Mouse (Mus musculus) cerebellum, adult 8-10 months (tissue): ENCODE measurements at regions not wholly inside any gene's neighbourhood (a gene's known extent, or its start where the extent isn't known, plus 50 kb on each side); places are given as distances from the start of the nearest gene placed in this dataset.

Source experiments
- DNase-seq: peaks from one replicate; pipeline ENCODE4 v3.0.0; 2022

DNA sequence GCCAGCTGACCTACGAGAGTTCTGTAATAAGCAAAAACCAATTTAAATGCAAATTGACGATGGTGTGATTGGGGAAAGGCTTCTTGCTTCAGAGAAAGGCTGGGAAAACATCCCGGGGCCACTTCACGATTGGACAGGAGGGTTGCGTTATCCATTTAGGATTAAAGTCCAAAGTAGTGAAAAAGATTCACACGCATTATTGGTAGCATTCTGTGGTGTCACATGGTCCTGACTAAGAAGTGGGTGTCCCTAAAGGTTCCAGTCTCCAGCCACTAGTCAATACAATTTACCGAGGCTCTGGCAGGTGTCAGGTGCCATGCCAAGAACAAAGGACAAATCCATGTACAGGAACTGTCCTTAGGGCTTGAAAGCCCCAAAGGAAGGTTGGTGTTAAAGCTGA lies 86.9 kb upstream of the Cpeb4 start:
- DNase-seq: no peak

DNA sequence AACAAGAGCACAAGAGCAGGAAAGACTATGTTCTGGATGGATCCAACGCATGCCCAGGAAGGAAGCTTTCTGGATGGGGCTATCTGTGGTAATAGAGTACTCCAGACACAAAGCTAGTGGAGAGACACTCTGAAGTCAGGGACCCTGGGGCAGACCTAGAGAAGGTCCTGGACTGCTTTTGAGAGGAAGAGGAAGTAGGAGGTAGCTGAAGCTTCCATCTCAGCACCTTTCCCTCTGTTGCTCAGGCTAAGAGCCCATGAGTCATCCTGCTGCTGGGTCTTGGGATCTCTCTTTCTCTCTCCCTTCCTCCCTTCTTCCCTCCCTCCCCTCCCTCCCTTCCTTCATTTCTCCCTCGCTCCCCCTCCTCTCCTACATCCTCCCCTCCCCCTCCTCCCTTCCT lies 84.6 kb upstream of the Cpeb4 start:
- DNase-seq: no peak

DNA sequence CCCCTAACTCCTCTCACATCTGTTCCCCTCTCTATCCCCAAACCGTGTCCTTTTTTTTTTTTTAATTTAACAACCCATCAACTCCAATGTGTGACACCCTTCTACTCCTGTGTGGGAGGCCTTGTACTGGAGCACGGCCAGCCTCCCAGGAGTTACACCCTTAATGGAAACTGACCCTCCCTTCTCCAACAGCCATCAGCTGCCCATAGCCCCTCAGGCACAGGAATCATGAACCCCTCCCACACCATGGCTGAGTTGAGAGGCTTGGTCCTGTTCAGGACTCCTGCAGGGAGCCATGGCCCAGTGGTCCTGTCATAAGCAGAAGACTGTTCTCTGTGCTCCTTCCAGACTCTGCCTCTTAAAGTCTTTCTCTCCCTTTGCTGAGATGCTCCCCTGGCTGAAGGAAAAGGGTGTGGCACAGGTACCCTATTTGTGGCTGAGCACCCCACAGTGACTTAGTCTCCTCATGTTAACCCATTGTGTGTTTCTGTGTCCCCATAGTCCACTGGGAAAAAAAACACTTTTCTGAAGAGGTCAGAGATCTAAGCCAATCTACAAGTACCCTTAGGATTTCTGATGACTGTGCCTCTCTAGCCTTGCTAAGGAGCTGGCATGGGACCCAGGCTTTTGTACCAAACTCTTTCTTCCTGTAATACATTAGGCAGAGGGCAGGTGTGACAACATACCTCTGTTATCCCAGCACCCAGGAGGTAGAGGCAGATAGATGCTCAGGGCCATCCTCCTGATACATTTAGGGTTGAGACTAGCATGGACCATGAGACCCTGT lies 83.9 kb upstream of the Cpeb4 start:
- no peak for DNase-seq

DNA sequence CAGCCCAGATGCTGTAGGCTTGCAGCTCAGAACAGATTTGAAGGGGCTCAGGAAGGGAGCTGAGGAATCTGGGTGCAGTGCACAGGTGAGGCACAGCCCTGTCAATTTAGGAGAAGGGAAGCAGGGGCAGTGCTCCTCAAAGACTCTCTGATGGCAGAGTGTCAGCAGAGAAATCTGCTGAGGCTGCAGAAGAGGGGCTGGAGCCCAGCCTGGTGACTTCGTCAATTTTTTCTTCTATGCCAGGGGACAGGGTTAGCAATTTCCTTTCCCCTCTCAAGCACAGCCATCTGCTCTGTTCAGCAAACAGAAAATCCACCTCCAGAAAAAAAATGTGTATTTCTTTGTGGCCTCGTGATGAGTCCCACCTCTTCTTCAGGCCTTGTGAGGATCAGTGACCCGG lies 82.0 kb upstream of the Cpeb4 start:
- DNase-seq: peak; percentile 47

DNA sequence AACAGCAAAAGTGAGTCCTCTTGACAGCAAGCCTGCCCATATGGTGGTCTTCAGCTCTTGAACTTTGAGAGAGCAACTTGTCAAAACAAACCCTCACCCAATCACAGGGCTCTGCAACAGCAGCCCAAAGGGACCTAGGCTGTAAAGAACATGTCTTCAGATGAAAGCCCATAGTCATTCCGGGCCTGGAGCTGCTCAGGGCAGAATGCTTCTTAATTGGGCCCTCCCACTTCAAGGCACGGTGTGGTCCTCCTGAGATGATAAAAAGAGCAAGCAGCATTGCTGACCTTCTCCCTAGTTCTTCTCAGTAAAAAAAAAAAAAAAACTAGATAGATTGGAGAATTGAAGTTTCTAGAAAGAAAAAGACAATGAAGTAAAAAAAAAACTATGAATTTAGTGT lies 80.7 kb upstream of the Cpeb4 start:
- no peak for DNase-seq

DNA sequence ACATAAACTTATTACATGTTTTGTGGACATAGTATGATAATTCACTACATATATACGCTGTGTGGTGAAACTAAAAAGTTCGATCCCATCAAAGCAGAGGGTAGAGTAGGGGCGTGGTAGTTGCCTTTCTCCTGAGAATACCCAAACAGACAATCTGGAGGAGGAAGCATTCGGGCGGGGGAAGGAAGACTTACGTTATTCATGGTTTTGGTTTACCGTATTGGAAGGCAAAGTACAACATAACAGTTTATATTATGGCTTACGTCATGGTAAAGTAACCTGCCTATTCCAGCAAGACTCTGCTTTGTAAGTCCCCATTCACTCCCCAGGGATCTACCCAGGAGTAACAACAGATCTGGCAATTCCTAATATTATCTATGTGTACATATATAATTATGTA lies 76.9 kb upstream of the Cpeb4 start:
- no peak for DNase-seq

DNA sequence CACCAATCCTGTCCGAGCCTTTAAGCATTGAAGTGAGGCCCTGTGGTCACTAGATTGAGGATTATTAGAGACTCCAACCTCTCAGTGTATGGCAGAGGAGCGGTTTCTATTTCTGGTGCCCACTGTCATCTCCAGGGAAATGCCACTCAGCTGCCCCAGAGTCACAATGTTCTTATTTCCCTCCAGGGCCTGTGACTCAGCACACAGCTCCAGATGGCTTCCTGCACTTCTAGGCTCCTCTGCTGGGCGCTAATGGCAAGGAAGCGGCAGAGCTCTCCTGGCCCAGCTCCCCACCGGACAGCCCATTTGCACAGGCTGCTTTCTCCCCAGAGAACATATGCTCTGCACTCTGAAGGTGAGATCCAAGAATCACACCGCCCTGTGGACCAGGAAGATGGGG lies 75.8 kb upstream of the Cpeb4 start:
- peak; percentile 87 for DNase-seq

DNA sequence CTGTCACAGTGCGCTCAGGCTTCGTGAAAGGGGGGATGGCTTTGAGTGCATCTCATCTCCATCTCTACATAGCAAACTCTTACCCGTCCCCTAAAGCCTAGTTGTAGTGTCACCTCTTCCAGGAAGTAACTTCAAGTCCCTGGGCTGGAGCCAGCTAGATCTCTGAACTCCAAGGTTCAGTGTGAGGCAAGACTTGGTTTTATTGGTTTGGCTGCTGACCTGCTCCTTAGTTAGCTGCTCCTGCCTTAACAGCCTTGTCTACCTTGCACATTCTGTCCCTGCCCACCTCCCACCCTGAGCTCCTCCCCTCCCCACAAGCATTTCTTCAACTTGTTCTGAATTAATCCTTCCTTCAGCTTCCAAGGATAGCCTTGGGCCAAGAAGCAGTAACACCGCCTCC lies 70.4 kb upstream of the Cpeb4 start:
- no peak for DNase-seq

DNA sequence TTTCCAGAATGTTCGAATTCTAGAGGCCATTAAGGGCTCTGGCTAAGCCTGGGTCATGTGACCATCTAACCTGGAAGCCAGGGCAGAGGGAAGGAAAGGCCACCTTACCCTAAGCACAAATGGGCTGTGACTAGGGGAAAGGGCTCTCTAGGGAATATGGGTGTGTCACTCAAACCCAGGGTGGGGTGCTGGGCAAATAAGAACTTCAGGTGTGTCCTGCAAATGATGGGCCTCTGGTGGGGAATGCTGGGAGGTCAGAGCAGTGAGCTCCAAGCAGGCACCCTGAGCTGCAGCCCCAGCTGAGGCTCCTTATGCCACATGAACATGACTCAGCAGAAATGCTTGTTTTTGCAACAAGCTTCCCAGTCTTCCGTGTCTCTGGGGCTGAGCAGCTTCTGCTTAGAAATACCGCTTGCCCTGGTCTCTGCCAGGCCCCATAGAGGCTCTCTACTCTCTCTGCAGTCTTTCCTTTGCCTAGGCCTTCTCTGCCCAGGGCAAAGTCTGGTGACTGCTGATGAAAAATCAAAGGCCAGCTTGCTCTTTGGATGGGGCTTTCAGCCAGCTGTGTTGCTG lies 68.6 kb upstream of the Cpeb4 start:
- DNase-seq: no peak

DNA sequence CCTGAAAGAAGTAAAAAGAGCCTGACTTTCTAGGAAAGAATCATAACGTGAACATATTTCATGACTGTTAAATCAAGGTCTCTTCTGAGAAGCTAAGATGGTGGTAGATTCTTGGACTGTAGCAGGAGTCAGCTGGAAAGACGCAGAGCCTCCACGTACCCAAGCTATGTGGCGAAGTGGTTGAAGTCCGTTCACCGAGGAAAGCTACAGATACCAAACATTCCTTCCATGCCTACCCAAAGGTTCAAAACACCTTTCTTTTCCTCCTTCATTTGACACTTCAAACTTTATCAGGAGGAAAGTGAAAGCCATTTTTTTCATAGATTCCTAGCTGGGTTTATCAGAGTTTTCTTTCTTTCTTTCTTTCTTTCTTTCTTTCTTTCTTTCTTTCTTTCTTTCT lies 67.5 kb upstream of the Cpeb4 start:
- no peak for DNase-seq

DNA sequence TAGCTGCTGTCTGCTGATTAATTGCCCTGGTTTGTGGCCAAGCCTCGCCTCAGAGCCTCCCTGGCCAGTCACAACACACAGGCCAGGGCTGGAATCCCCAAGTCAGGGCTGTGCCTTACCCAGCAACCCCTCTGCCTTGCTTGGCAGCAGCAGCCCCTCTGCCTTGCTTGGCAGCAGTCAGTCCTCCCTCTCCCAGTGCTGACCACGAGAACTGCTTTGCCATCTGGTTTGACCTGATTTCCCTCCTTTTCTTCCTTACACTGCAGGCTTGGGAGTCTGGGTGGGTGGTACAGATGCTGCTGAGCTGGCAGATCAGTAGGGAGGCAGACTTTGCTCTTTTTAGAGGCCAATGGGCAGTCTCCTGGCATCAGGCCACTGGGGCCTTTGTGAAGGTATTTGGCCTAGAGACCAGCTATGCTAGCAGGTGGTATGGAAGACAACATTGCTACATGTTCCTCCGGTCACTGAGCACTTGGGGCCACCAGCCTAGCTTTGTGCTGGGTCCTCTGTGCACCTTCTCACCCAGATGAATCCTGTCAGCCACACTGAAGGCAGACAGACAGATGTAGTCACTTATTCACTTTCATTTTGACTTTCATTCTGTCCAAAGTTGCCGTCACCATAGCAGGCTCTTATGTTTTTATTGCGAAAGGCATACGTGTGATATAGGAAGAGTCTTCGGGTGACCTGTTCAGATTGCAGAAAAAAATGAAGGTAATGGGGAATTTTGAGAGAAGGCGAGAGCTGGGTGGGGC lies 64.4 kb upstream of the Cpeb4 start:
- DNase-seq: peak; percentile 71

DNA sequence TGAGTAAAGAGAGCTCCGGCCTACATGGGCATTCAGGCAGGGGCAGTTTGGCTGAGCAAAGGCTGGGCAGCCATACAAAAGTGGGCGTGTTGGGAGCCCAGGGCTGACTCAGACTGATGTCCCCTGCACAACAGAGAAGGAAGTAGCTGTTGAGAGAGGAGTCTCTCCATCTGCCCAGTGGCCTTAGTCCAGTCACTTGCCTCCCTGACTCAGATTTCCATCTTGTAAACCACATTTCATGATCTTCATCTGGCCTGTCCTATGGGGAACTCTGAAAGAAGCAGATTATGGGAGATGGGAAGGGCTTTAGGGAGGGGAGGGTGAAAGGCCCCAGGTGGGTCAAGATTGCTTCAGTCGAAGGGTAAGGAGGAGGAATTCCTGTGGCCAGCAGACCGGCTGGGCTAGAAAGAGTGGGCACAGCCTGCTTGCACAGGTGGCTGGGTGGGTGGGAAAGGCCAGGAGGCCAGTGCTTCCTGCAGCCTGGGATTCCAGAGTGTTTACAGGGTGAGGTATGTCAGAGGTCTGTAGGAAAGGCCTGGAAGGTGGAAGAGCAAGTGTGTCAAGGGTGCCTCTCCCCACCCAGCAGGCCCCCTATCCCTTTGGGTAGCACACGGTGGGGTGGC lies 63.7 kb upstream of the Cpeb4 start:
- no peak for DNase-seq

DNA sequence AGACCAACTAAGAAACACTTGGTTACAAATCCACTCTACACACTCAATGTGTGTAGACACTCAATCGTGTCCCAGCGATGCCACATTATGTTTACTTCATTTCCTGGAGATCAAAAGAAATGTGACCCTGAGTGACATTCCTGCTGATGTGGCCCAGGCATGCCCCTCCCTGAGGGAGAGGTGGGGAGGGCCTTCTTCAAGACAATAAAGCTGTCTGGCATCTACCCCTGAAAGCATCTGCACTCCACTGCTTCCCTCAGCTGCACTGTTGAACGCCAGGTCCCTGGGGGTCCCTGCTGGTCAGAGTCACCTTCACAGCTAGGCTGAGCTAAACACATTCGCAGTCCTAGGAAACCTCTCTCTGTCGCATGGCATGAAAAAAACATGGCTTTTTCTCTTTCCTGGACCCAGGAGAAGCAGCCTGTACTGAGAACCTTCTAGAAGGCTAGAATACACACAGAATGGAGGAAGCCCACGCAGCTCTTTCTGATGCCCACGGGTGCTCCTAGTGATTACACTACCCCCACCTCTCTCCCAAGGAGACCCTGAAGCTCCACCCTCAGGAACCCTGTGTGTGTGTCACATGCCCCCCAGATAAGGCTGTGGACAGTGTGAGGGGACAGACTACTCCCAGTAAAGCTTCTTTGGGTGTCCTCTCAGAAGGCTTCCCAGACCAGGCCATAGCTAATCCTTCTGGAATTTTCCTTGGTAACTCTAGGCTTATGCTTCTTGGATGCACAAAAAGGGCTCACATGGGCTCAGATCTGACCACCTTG lies 61.8 kb upstream of the Cpeb4 start:
- no peak for DNase-seq

DNA sequence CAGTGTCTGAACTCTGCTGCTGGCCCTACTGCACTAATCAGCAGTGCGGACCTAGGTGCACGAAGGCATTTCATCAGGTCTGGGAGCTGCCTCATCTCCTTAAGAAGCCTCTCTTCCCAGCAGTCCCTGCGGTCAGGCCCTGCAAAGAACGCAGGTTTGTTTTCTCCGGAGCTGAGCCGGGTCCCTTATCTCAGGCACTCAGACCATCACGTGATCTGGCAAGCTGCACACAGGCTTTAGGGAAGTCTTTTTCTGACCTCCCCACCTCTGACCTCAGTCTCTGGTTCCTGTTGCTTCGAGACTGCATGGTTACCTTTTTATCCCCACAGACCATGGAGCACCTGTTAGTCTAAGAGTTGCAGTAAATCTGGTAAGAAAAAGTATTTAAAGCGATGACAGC lies 59.8 kb upstream of the Cpeb4 start:
- no peak for DNase-seq

DNA sequence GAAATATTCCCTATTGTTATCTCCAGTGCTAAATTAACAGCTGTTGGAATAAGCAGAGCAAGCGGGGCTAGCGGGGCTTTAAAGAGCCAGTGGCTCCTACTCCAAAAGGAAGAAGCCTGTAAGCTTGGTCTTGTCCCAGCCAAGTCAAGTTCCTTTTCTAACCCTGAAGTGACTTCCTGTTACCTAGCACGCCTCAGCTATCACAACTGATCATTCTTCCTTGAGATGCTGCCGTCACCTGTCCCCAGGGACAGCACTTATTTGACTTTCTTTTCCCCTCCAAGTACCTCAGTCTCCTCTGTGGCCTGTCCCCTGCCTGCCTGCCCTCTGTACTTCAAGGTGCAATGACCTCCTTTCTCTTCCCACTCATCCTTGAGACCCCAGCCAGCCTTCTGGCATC lies 57.4 kb upstream of the Cpeb4 start:
- DNase-seq: no peak

DNA sequence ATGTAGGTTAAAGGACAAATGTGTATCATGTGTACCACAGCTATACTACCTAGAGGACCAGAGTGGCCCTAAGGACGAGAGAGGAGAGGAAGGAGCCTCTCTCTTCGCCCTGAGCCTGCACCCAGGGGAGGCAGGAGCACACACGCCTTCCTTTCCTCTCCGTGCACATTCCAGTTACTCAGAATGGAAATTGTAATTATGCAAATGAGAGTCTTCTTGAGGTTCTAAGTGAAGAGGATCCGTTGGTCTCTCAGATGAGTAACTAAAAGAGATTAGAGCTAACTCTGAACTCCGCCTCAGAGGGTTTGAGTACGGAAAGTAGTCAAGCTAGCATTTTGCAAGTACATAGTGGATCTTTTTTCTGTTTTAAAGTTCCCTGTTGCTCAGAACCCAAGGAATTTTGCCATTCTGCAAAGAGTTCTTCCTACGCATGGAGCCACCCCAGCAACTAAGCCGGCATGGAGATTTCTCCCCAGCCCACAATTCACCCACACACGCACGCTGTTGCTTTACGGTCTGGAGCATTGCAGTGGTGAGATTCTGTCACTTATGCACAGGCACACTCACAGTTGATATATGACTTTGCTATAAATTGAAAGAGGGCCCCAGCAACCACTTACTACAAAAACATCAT lies 56.0 kb upstream of the Cpeb4 start:
- no peak for DNase-seq

DNA sequence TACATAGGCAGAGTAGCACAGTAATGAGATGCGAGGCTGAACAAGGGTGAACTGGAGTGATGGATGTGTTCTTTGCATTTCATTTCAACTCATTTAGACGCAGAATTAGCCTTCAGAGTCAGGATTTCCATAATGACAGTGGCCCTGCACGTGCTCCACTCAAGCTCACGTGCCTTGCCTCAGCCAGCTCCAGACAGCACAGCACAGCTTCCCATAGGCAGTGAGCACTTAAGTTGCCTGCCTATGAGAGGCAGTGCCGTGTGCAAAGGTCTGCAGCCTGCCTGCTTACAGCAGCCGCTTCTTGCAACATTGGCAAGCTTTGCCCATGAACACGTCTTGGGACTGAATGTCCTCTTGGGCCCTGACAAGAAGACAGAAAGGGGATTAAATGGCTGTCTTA lies 54.0 kb upstream of the Cpeb4 start:
- no peak for DNase-seq

DNA sequence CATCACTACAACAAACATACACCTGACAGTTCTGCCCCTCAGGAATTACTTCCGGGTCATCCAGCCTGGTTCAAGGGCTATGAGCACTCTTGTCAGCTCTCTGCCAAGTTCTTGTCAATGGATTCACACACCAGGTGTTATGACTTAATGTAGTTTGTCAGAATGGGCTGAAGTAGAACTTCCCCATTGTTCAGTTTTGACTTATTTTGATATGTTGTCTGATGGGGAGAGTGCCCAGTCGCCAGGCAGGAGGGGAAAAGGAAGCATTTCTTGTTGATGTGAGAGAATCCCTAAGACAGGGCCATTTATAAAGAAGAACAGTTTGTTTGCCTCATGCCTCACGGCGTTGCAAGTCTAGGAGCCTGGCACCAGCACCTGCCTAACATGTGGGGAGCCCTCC lies 52.0 kb upstream of the Cpeb4 start:
- no peak for DNase-seq

DNA sequence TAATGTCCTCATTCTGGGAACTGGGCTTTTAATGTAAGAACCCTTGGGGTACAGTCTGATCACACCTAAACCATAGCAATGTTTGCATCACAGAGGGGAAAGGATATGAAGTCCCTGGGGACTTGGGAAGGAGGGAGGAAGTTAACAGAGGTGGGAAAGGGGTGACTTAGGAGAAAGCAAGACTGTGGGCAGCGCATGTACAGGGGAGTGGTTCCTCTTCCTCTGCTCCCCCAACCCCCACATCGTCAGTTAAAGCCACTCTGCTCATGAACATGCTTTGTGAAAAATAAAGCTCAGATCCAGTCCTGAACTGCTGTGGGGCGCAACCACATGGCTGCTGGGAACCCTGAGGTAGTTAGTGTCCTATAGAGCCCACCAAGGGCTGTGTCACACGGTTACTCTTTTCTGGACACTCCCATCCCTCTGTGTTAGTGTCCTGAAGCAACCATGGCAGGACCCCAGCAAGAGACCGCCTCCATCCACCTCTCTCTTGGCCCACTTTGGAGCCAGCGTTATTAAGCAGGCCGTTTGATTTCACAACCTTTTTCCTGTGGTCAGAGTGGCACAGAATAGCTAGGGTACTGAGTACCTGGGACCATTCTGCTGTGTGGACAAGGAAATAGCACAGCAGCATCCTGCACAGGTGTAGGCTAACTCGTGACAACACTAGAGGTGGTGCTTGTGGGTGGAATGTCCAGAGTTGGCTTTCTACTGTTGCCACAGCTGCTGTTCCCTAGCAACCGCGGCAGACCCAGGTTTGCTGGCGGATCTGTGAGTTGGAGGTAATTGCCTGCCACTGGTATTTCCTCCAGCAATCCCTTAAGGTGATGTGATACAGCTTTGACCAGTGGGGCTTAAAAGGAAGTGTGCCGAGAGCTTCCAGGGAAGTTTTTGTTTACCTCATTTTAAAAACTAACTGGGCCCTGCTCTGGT lies 50.3 kb upstream of the Cpeb4 start:
- no peak for DNase-seq
